Mouse (Mus musculus) C2C12 (cell line): ENCODE measurements around the gene Serac1.

Experiments
- CTCF ChIP-seq: IDR thresholded peaks from one replicate; pipeline ENCODE4 v1.5.1; 2011; ENCODE audit not compliant: control insufficient read depth, insufficient read depth, insufficient read length
- MAX ChIP-seq: IDR thresholded peaks from one replicate; pipeline ENCODE4 v1.6.1; 2011; ENCODE audit warnings: mild to moderate bottlenecking, control low read depth
- MYOD1 ChIP-seq: IDR thresholded peaks from one replicate; pipeline ENCODE4 v1.6.1; 2011; ENCODE audit warnings: low read depth; ENCODE audit not compliant: control insufficient read depth, insufficient read length
- USF1 ChIP-seq: IDR thresholded peaks from one replicate; pipeline ENCODE4 v1.6.1; 2011; ENCODE audit warnings: low read depth, mild to moderate bottlenecking, control low read depth, moderate library complexity

GRCm38 (mm10) chr17:6117917-6118316 is 38.4 kb upstream of the Serac1 start:
- TF ChIP-seq CTCF: no peak
- no peak for TF ChIP-seq USF1
- TF ChIP-seq MAX: no peak
- no peak for TF ChIP-seq MYOD1
